Mouse (Mus musculus): ENCODE data around the gene Rnf141. TPM values are rescaled to one million over a fixed set of nuclear protein-coding genes. Genes with fewer than 3 reads are reported as not detected.

The Rnf141 gene
- polyA plus RNA-seq, 1 experiment = 88.4 TPM

DNA sequence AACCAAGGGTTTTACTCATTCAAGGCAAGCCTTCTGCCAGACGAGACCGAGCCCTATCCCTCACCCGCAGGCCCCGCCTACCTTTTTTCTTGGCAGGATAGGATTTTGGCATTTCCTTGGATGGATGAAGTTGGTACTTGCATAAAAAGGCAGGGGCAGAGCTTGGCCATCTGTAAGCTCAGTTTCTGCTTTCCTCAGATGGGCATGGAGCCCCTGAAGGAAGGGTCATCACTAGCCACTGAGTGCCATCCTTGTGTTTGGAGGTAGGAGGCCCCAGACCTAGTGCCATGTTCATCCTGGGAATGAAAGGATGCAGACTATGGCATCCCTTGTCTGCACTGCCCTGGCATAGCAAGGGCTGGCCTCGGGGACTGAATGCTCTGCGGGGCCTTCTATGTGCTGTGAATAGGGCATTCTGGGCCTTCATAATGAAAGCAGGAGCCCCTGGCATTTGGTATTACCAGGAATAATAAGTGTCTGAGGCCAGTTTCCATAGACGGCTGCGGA, 64.6 kb downstream of the Rnf141 start:
- no peak overlapping the region for H3K4me3 ChIP-seq (replicated peaks; ENCODE audit: insufficient read depth, low read depth, low read length)
- peak in 1 of 2 experiments; percentile 49 for DNase-seq
- no peaks in the 10 kb centered on the region for H3K27me3 ChIP-seq (ENCODE audit: control insufficient read depth, insufficient read depth, low read length)
- TF ChIP-seq CTCF (IDR thresholded peaks at IDR 0.05; ENCODE audit: borderline replicate concordance, insufficient read depth, low read depth, low read length) = no peak
- TF ChIP-seq POLR2A (IDR thresholded peaks at IDR 0.05; ENCODE audit: borderline replicate concordance, insufficient read depth, low read length) = no peak
- WGBS = 68% methylated on average over 8 of the region's 8 CpGs
- H3K4me1 ChIP-seq (ENCODE audit: control insufficient read depth, insufficient read depth, low read length) = peaks cover 15% of the 10 kb centered on the region
- H3K27ac ChIP-seq (ENCODE audit: insufficient read depth, low read length) = no peak overlapping the region

- Histone ChIP-seq H3K27me3 (ENCODE audit: control insufficient read depth, insufficient read depth, low read length) (no peaks in the 10 kb centered on the region), H3K4me3 (replicated peaks; ENCODE audit: insufficient read depth, low read depth, low read length) (no peak overlapping the region), H3K4me1 (ENCODE audit: control insufficient read depth, insufficient read depth, low read length) (peaks cover 17% of the 10 kb centered on the region), H3K27ac (ENCODE audit: insufficient read depth, low read length) (no peak overlapping the region)
- TF ChIP-seq POLR2A (IDR thresholded peaks at IDR 0.05; ENCODE audit: borderline replicate concordance, insufficient read depth, low read length) (no peak), CTCF (IDR thresholded peaks at IDR 0.05; ENCODE audit: borderline replicate concordance, insufficient read depth, low read depth, low read length) (no peak)
- DNase-seq = no peak
- 97% methylated on average over 7 of the region's 7 CpGs for WGBS
Measured at GRCm38 (mm10) chr7:110778933-110779332, 65.3 kb downstream of the Rnf141 start.

- H3K27me3 ChIP-seq (ENCODE audit: control insufficient read depth, insufficient read depth, low read length) = no peaks in the 10 kb centered on the region
- H3K27ac ChIP-seq (ENCODE audit: insufficient read depth, low read length) = 0 out of 2 replicates have a peak overlapping the region, but pooled peaks have one; percentile 33
- TF ChIP-seq CTCF (IDR thresholded peaks at IDR 0.05; ENCODE audit: borderline replicate concordance, insufficient read depth, low read depth, low read length) = no peak
- no peak for TF ChIP-seq POLR2A (IDR thresholded peaks at IDR 0.05; ENCODE audit: borderline replicate concordance, insufficient read depth, low read length)
- 91% methylated on average over 18 of the region's 18 CpGs for WGBS
- peaks cover 27% of the 10 kb centered on the region for H3K4me1 ChIP-seq (ENCODE audit: control insufficient read depth, insufficient read depth, low read length)
- DNase-seq = no peak
- H3K4me3 ChIP-seq (replicated peaks; ENCODE audit: insufficient read depth, low read depth, low read length) = no peak overlapping the region
Measured at GRCm38 (mm10) chr7:110777146-110778001, 66.9 kb downstream of the Rnf141 start.

- Histone ChIP-seq H3K4me1 (ENCODE audit: control insufficient read depth, insufficient read depth, low read length) (peaks cover 16% of the 10 kb centered on the region), H3K4me3 (replicated peaks; ENCODE audit: insufficient read depth, low read depth, low read length) (no peak overlapping the region), H3K27ac (ENCODE audit: insufficient read depth, low read length) (no peak overlapping the region), H3K27me3 (ENCODE audit: control insufficient read depth, insufficient read depth, low read length) (no peaks in the 10 kb centered on the region)
- TF ChIP-seq POLR2A (IDR thresholded peaks at IDR 0.05; ENCODE audit: borderline replicate concordance, insufficient read depth, low read length) = no peak
- no peak for TF ChIP-seq CTCF (IDR thresholded peaks at IDR 0.05; ENCODE audit: borderline replicate concordance, insufficient read depth, low read depth, low read length)
- 94% methylated on average over 8 of the region's 8 CpGs for WGBS
- DNase-seq = no peak
Measured at GRCm38 (mm10) chr7:110774674-110775073, 69.6 kb downstream of the Rnf141 start.

DNA sequence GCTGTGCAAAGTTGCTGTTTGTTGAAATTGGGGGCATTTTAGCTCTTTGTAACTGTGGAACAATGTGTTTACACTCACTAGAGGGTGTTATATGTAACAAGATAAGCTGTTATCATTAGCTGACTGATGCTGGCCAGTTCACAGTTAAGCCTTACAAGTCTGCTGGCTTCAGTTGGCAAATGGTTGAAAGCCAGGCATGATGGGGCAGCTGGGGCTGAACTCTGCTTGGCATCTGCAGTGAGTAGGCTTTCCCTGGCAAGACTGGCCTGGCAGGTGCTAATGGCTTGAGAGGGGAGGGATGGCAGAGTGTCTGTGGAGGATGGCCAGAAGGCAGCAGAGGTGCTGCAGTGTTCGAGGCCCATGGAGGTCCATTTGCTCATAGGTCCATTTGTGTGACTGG, 70.2 kb downstream of the Rnf141 start:
- Histone ChIP-seq H3K4me1 (ENCODE audit: control insufficient read depth, insufficient read depth, low read length) (peaks cover 17% of the 10 kb centered on the region), H3K27me3 (ENCODE audit: control insufficient read depth, insufficient read depth, low read length) (no peaks in the 10 kb centered on the region), H3K4me3 (replicated peaks; ENCODE audit: insufficient read depth, low read depth, low read length) (no peak overlapping the region), H3K27ac (ENCODE audit: insufficient read depth, low read length) (peak overlapping the region; percentile 3; the same call in 1 of the 2 replicates)
- peak in 1 of 2 experiments; percentile 47 for DNase-seq
- TF ChIP-seq POLR2A (IDR thresholded peaks at IDR 0.05; ENCODE audit: borderline replicate concordance, insufficient read depth, low read length) (no peak), CTCF (IDR thresholded peaks at IDR 0.05; ENCODE audit: borderline replicate concordance, insufficient read depth, low read depth, low read length) (no peak)
- 42% methylated on average over 1 of the region's 1 CpGs for WGBS

GRCm38 (mm10) chr7:110773204-110774002, 70.9 kb downstream of the Rnf141 start:
- WGBS = 56% methylated on average over 14 of the region's 14 CpGs

DNA sequence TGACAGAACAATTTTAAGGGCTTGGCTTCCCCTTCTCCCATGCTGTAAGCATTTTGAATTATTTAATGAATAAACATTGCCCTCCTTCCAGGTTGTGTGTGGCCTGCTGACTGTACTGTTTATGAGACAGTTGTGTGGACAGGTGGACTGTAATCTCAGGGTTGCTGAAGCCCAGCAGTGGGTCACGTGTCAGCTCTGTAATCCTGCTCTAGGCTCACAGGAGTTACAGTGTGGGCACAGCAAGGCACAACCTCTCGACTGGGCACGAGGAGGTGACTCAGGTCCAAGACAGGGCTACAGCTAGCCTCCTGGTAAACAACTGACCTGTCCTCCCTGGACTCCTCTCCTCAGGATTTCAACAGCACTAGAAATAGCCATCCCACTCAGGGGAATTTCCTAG, 71.9 kb downstream of the Rnf141 start:
- DNase-seq = no peak
- Histone ChIP-seq H3K27me3 (ENCODE audit: control insufficient read depth, insufficient read depth, low read length) (no peaks in the 10 kb centered on the region), H3K4me1 (ENCODE audit: control insufficient read depth, insufficient read depth, low read length) (peaks cover 23% of the 10 kb centered on the region), H3K4me3 (replicated peaks; ENCODE audit: insufficient read depth, low read depth, low read length) (no peak overlapping the region), H3K27ac (ENCODE audit: insufficient read depth, low read length) (no peak overlapping the region)
- TF ChIP-seq POLR2A (IDR thresholded peaks at IDR 0.05; ENCODE audit: borderline replicate concordance, insufficient read depth, low read length) (no peak), CTCF (IDR thresholded peaks at IDR 0.05; ENCODE audit: borderline replicate concordance, insufficient read depth, low read depth, low read length) (no peak)
- WGBS = 40% methylated on average over 3 of the region's 3 CpGs

More at GRCm38 (mm10) chr7:110773204-110774002, 70.9 kb downstream of the Rnf141 start:
- Histone ChIP-seq H3K27me3 (ENCODE audit: control insufficient read depth, insufficient read depth, low read length) (no peaks in the 10 kb centered on the region), H3K4me1 (ENCODE audit: control insufficient read depth, insufficient read depth, low read length) (peaks cover 20% of the 10 kb centered on the region), H3K4me3 (replicated peaks; ENCODE audit: insufficient read depth, low read depth, low read length) (no peak overlapping the region), H3K27ac (ENCODE audit: insufficient read depth, low read length) (peak overlapping the region; percentile 3; the same call in 1 of the 2 replicates)
- peak; percentile 52 to 55 for DNase-seq
- no peak for TF ChIP-seq POLR2A (IDR thresholded peaks at IDR 0.05; ENCODE audit: borderline replicate concordance, insufficient read depth, low read length)

Data from cerebellum, adult 2 months (tissue).